Mouse (Mus musculus) skeletal muscle tissue, adult 2 months (tissue): ENCODE measurements around the gene Fam104a.
"Not testable (repeated sequence)": the region's sequence is repeated elsewhere in the genome, so short reads cannot be mapped to it uniquely, and the experiment has no call there.

Source experiments
- DNase-seq: peaks from one replicate; pipeline ENCODE4 v3.0.0-alpha.2; 2012; ENCODE audit warnings: low read depth, low spot score

Gene Fam104a

DNA sequence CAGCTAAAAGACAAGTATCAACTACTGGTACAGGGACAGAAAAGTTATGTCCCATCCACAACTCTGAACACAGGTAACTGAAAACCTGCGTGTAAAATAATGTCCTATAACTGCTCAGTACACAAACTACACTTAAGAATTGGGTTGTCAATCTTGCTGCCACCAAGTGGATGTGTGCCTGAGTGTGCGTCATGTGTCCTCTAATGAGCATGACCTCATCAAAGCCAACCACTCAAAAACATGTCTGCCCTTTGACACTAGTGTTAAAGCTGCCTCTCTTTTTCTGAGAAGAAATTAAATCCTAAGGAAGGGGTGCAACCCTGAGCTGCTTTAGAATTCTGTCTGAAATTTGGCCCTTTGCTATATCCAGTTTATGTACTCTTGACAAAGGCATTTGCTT, 19.7 kb downstream of the Fam104a start:
- DNase-seq = no peak

DNA sequence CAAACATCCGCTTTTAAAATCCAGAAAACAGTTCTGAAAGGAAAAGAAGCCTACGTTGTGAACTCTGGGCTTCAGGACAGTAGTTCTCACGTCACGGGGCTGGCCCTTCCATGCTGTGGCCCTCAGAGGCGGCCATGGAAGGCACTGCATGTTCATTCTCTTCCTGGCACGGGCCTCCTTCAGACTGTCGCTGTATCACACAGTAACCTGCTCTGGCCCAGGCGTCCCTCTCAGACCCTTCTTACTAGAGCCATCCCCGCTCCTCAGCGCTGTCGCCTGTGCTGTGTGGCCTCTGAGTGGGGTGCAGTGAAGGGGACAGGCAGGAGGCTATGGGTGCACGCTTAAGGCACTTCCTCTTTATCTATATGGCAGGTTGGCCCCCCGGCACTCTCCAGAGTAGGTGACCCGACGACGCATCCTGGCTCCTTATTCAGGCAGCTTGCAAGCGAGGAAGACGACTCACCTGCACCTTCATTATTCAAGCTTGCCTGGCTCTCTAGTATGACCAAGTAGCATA, 22.1 kb downstream of the Fam104a start:
- DNase-seq = no peak

DNA sequence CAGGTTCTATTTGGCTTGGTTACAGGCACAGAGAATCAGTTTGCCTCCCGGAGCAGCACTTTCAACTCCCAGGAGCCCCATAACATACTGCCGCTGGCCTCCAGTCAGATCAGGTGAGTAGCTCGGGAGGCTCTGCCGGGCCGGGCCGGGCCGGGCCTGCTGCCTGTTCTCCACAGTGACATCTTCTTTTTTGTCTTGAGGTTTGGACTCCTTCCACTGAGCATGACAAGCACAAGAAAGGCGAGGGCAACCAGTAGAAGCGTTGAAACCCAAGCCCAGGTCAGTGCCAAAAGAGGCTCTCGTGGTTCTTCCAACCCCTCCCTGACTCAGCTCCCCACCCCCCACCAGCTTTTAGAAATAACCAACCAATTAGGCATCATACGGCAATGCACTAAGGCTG, 23.0 kb downstream of the Fam104a start:
- DNase-seq = no peak

DNA sequence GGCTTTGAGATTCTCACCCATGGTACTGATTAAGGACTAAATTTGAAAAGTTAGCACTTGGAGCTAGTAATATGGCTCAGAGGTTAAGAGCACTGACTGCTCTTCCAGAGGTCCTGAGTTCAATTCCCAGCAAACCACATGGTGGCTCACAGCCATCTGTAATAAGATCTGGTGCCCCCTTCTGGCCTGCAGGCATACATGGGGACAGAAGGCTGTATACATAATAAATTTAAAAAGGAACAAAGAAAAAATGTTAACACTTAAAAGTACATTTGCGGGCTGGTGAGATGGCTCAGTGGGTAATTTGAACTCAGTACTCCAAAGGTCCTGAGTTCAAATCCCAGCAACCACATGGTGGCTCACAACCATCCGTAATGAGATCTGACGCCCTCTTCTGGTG, 23.7 kb downstream of the Fam104a start:
- DNase-seq = not testable (repeated sequence)

DNA sequence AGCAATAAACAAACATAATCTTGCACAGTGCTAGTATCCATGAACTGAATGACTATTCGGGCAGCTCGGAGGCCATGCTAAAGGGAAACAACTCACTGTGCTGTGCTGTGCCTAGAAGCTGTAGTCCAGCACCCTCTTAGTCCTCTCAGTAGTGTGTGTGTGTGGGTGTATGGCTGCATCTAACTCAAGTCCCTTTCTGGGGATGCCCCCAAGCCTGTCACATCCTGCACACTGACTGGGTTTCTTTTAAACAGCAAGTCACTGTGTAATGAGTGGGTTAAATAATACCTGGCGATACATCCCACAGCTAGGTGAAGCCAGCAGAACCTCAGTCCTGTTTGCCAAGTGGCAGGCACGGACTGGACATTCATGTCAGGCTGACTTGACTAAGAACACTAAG, 25.2 kb downstream of the Fam104a start:
- no peak for DNase-seq

DNA sequence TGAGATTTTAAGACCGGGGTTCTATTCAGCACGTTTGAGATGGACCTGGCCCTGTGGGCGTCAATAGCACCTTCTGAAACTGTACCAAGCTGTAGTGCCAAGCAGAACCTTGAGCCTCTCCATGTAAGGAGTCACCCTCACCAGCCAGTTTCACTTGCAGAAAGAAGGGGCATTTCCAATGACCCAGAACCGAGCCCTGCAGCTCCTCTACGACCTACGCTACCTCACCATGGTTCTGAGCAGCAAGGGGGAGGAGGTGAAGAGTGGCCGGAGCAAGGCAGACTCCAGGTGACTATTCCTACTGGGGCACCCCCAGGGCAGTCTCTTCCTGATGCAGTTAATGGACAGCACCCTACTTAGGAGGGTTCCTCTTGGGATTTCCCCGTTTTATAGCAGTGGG, 25.6 kb downstream of the Fam104a start:
- DNase-seq = no peak

DNA sequence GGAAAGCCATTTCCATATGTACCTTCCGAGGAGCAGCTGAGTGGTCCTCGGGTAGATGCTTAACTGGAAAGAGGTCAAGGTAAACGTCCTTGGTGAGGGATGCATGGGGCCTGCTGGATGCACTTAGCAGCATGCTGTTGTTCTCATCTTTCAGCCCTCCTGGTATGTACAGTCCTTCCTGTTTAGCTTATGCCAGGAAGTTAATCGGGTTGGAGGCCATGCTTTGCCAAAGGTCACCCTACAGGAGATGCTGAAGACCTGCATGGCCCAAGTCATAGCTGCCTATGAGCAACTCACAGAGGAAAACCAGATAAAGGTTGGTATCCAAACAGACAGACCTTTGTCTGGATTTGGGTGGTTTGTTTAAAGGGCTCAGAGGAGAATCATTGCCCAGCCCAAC, 26.7 kb downstream of the Fam104a start:
- DNase-seq = no peak

DNA sequence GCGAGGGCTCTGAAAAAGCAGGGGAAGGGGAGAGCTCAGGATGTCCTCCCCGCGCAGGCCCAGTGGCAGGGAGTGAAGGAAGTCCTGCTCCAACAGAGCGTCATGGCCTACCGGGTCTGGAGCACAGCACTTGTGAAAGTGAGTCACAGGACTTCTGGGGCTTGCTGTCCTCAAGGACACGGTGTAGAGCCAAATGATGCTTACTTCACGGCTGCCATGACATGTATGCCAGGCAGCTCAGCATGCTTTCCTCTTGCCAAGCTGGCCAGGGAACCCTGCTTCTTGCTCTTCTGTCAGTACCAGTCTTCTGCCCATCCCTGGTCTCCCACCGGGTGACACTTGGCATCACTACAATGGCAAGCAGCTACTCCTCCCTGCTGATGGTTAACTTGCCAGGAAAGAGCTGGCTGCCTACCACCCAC, 27.4 kb downstream of the Fam104a start:
- DNase-seq = no peak

DNA sequence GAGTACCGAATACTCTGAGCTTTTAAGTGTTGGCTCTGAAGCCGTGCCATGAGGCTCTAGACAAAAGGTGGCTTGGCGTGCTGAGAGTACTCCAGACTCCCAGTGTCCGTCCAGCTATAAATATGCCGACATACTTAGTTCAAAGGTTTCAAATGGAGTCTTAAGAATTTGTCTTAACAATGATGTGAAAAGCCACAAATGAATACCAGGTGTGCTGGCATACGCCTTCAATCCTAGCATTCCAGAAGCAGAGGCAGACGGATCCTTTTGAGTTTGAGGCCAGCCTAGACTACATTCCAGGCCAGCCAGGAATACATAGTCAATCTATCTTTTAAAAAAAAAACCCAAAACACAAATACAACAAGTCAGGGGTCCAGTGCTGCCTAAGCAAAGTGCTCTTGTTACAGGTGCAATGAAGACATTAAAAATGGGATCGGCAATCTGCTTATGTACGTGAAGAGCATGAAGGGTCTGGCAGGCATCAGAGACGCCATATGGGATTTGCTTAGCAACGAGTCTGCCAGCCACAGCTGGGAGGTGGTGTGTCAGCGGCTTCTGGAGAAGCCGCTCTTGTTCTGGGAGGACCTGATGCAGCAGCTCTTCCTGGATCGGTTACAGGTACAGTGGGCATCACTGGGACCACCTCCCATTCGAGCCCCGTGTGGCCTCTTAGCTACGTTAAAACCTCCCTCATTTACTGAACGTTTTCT, 29.2 kb downstream of the Fam104a start:
- DNase-seq = no peak

DNA sequence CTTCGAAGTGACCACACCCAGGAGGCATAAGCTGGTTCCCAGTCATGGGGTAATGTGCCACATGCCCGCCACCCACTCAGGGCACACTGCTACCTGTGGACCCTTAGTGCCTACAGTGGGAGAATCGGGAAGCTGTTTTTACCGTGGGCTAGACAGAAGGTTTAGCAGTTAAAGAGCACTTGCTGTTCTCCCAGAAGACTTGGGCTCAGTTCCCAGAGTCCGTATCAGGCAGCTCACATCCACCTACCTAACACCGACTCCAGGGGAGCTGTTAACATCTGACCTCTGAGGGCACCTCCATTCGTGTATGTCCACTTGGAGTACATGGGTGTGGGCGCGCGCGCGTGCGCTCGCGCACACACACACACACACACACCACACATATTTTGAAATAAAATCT, 29.9 kb downstream of the Fam104a start:
- DNase-seq = no peak

DNA sequence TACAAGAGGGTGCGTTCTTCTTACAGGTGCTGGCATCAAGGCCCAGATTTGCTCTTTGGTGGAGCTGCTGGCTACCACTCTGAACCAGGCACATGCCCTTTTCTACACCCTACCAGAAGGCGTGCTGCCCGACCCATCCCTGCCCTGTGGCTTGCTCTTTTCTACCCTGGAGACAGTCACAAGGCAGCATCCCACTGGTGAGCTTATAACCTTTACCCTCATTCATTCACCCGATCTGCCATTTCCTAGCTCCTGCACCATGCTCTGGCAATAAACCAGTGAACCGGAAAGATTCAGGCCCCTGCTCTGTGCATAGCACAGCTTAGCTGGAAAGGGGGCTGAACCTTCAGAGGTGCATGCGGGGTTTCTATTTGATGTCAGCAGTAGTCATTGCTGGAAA, 31.4 kb downstream of the Fam104a start:
- no peak for DNase-seq

DNA sequence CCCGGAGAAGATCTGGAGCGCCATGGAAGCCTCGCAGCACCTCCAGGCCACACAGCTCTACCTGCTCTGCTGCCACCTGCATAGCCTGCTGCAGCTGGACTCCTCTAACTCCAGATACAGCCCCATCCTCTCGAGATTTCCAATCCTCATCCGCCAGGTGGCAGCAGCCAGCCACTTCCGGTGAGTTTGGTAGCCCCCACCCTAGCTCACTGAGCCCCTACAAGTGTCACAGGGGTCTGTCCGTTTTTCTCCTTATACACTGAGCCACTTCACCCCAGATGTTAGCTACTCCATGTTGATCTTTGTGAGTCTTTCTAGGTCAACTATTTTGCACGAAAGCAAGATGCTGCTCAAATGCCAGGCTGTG, 32.1 kb downstream of the Fam104a start:
- DNase-seq = no peak

DNA sequence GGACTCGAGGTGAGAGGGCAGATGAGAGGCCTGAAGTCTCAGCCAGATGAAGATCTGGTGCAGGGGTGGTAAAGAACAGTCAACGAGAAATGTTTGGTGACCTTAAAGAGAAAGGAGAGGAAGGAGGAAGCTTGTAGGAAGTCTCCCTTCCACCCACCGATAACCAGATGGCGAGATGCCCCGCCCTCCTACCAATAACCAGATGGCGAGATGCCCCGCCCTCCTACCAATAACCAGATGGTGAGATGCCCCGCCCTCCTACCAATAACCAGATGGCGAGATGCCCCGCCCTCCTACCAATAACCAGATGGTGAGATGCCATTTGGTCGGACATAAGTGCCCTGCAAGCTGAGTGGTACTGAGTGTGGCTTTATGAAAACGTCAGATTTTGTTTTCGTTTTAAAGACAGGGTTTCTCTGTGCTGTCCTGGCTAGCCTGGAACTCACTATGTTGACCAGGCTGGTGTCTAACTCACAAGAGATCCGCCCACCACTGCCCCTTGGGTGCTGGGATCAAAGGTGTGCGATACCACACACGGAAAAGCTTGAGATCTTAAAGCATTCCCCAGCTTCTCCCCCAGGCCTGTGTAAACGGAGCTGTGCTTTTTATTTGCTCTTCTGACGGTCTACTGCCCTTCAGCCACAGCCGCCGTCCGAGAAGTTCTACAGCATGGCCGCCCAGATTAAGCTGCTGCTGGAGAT, 32.6 kb downstream of the Fam104a start:
- no peak for DNase-seq

DNA sequence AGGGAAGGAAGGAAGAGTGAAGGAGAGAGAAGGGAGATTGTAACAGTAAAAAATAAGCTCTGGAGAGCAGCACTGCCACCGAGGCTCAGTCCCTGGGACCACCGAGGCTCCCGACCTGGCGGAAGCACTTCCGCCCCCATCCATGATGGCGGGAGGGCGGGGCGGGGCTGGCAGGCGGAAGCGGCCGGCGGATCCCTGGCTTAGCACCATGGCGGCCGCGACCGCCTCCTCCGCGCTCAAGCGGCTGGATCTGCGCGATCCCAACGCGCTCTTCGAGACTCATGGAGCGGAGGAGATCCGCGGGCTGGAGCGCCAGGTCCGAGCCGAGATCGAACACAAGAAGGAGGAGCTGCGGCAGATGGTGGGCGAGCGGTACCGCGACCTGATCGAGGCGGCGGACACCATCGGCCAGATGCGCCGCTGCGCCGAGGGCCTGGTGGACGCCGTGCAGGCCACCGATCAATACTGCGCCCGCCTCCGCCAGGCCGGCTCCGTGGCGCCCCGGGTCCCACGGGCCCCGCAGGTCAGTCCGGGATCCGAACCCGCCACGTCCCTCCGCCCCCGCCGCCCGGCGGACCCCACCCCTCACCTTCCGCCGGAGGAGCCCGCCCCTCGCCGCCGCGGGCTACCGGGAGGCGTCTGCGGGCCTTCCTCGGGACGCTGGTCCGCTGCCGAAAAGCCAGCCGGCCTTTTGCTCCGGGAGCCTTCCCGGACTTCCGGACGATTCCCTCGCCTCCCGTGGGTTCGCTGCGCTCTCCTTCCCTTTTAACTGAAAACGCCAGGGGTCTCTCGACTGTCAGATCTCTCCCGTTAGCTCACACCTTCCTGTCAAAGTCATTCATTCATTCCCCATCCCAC, 34.4 kb downstream of the Fam104a start, which contains the start of gene Slc39a11:
TSS of gene Slc39a11 (minus strand) at position 727 of the 858 bp plus-strand sequence.
- peak; percentile 45 for DNase-seq

DNA sequence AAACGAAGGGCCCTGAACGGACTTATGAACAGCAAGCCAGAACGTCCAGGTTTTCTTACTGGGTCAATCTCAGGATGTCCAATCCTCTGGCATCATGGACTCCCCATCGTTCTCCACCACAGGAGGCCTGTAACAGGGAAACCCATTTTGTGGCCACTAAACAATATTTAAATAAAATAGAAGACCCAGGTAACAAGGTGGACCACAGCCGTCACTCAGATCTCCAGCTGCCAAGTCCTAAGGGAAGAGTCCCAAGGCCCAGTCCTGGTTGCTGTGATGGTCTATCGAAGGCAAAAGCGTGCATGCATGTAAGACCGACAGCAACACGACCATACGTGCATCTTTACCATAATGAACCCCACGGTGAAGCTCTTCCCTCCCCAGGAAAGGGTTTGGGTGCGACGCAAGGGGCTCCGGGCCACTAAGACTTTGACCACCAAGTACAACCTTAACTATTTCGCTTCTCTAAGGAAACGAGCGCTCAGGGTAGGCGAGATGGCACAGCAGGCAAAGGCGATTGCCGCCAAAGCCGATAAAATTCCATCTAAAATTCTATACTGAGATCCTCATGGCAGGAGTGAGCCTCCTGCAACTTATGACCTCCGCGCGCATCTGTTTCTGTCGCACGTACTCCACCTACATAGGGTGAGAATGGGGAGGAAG, 35.1 kb downstream of the Fam104a start, which contains the start of gene Cog1:
TSS of gene Cog1 (plus strand) at position 480 of the 663 bp plus-strand sequence.
- DNase-seq = no peak

DNA sequence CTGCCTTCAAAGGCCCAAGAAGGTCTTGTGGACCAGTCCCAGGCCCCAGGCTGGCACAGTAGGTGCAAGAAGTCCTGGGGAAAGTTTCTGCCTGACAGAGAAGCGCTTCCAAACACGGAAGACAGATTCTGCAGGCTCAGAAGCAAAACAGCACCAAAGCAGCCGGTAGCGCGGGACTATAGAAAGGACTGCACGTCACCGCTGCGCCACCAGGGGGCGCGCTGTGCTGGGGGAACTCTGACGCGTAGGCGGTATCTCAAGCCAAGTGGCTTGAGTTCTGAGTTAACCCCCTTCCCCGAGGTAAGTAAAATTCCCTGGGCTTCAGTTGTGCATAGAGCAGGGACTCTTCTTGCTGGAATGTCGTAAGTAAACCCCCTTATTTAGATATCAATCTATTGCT, 35.8 kb downstream of the Fam104a start:
- DNase-seq = peak; percentile 71

DNA sequence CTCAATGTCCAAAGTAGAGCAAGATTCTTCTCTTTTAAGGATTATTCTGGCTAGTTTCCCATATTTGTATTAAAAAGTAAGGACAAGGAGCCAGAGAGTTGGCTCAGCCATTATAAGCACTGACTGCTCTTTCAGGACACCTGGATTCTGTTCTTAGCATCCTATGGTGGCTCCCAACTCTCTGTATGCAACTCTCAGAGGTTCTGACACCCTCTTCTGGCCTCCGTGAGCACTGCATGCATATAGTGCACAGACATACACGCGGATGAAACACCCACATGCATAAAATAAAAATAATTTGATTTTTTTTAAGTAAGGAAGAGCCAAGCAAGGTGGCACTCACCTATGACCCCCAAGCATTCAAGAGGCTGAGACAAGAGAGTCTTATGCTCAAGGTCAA, 38.8 kb downstream of the Fam104a start:
- no peak for DNase-seq

DNA sequence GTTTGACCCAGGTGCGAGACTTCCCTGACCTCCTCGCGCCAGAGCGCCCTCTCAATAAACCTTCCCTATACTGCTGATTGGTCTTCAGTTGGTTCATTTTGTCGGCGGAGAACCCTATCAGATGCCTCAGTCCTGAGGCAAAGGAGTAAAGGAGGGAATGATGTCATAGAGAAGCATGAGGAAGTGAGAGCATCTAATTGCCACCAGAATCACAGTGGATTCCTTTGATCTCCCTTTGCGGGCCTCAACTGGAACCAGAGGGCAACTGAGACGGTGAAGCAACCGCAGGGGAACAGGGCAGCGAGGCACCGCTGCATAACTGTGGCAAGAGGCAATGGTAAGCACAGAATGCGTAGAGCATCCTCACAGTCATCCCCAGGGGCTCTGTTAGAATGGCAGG, 45.3 kb downstream of the Fam104a start:
- no peak for DNase-seq

DNA sequence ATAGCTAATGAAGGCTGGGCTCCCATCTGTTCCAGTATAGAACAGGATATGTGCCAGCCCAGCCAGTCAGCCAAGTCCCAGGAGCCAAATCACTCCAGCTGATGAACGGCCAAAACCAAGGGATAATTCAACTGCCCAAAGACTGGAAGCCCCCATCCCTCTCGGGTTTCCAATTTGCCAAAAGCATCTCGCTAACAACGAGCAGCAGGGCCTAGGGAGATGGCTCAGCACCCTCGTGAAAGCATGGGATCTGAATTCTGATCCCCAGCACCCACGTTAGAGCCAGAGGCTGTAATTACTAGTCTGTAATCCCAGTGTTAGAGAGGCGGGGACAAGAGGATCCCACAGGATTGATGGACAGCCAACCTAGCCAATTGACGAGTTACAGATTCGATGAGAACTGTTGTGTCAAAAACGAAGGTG, 49.2 kb downstream of the Fam104a start:
- no peak for DNase-seq

DNA sequence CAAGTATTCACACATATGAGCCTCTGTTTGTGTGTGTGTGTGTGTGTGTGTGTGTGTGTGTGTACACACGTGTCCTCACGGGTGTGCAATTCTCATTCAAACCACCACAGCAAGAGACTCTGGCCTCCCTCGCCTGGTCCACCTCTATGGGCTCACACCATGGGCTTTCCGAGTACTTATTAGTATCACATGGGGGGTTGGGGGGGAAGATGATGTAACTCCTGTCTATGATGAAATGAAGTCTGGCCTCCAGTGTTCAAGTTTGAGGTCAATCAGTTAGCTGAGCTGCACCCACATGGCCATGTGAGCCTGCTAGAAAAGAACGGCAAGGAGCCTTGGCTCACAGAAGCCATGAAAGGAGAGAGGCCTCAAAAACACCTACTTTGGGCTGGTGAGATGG, 50.6 kb downstream of the Fam104a start:
- no peak for DNase-seq

DNA sequence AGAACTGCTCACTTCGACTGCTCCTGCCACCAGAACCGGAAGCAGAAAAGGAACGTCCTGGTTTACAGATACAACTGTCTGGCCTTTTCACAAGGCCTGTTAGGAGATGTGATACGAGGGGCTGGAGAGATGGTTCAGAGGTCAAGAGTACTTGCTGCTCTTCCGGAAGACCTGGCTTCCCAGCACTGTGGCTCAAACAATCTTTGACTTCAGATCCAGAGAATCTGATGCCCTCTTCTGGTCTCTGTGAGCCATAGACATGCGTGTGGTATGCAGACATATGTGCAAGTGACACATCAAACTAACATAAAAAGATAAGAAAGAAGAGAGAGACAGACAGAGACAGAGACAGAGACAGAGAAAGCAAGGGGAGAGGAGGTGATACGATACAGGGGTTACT, 51.7 kb downstream of the Fam104a start:
- DNase-seq = no peak

DNA sequence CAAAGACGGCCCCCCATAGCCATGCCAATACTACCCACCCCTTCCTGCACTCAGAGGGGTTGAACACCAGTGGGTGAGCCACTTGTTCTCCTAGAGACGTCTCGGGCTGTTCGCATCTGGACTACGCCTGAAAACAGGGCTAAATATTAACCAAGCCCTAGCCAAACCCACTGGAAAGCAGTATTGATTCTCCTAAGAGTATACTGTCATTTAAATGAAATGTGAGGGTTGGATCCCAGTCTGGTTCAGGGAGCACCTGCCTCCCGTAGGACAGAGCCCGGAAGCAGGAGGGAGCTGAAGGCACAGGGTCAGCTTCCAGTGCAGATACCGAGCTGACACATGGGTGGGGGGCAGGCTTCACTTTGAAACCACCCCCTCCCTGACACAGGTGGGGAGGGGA, 52.1 kb downstream of the Fam104a start:
- no peak for DNase-seq
